Mouse (Mus musculus): ENCODE measurements around the gene Bicc1. TPM values are rescaled to one million over a fixed set of nuclear protein-coding genes. Genes with fewer than 3 reads are reported as not detected.

Bicc1 gene
- polyA plus RNA-seq, 1 experiment: 0.01 TPM

DNA sequence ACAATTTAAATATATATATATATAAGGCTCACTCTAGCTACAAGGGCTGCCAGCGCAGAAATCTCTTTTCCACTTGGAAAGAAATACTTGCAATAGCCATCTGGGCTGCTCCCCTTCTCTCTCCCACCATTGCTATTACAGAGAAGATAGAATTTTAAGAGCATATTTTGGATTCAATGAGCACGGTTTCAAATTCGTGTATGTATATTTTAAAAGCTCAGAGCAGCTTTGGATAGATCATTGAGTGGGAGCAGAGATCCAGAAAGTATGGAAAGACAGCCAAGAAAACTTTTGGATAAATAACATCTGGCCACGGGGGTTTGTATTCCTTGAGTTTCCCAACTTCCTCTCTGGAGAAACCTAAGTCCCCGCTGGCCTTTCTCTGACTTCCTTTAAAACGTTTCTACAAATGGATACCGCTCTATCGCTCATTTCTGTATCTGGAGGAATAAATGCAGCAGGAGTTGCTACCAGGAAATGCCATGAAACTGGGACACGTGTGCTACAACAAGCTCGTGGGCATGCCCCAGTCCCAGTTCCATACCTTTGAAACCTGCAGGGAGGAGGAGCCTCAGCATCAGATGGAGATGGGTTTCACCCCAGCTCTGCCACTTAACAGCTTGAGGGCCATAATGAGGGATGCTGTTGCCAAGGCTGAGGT, 45.1 kb downstream of the Bicc1 start:
- no peak for TF ChIP-seq GATA1 (IDR thresholded peaks at IDR 0.05; ENCODE audit: borderline replicate concordance, low read length)
- TF ChIP-seq FLI1 (IDR thresholded peaks at IDR 0.05; ENCODE audit: low read length): no peak
- H3K4me1 ChIP-seq: no peaks in the 10 kb centered on the region
- peaks cover 19% of the 10 kb centered on the region for H3K9me3 ChIP-seq
- no peaks in the 10 kb centered on the region for H3K27me3 ChIP-seq (replicated peaks)
- H3K4me3 ChIP-seq (replicated peaks): no peak overlapping the region
- H3K36me3 ChIP-seq (replicated peaks; ENCODE audit: low read length): no peaks in the 10 kb centered on the region

DNA sequence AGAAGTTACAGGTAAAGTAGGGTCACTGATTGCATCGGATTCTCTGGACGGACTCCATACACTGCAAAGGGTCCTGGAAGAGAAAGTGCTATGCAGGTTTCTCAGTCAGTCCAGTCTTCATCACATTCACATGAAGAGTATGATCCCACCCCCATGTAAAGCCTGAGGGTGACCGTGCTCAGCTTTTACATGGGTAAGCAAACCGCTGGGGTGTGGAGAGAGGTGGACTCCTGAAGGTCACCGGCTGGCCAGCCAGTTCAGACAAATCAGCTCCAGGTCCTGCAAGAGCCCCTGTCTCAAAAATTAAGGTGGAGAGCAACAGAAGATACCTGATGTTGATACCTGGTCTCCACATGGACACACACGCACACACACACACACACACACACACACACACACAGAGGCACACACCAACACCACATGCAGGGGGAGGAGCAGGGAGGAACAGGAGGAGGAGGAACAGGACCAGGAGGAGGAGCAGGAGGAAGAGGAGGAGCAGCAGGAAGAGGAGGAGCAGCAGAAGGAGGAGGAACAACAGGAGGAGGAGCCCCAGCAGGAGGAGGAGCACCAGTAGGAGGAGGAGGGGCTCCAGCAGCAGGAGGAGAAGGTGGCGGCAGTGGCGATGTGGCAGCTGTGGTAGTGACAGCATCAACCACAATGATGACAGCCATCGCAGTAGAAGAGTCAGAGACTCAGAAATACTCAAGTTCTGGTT, 52.9 kb downstream of the Bicc1 start:
- Histone ChIP-seq H3K27me3 (replicated peaks) (no peaks in the 10 kb centered on the region), H3K4me1 (no peaks in the 10 kb centered on the region), H3K36me3 (replicated peaks; ENCODE audit: low read length) (no peaks in the 10 kb centered on the region), H3K4me3 (replicated peaks) (peak overlapping the region; percentile 50), H3K9me3 (peaks cover 33% of the 10 kb centered on the region)
- TF ChIP-seq GATA1 (IDR thresholded peaks at IDR 0.05; ENCODE audit: borderline replicate concordance, low read length) (no peak), FLI1 (IDR thresholded peaks at IDR 0.05; ENCODE audit: low read length) (no peak)

DNA sequence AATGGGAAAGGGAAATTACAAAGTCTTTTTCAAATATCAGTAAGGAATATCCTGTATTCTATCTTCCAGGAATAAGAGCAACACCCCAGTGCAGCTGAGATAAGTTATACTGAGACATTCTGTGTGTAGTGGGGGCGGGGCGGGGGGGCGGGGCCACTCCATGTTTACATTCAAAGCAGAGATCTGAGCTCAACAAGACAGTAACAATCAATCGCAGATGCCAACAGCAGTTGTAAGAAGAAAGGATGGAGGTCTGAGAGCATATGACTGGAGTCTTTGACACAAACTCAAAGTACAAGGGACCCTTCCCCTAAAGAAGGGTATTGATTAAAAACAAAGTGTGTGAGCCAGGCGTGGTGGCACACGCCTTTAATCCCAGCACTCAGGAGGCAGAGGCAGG, 54.7 kb downstream of the Bicc1 start:
- no peaks in the 10 kb centered on the region for H3K27me3 ChIP-seq (replicated peaks)
- H3K4me1 ChIP-seq: no peaks in the 10 kb centered on the region
- no peaks in the 10 kb centered on the region for H3K36me3 ChIP-seq (replicated peaks; ENCODE audit: low read length)
- no peak overlapping the region for H3K4me3 ChIP-seq (replicated peaks)
- peaks cover 36% of the 10 kb centered on the region for H3K9me3 ChIP-seq
- TF ChIP-seq FLI1 (IDR thresholded peaks at IDR 0.05; ENCODE audit: low read length): no peak
- TF ChIP-seq GATA1 (IDR thresholded peaks at IDR 0.05; ENCODE audit: borderline replicate concordance, low read length): no peak

DNA sequence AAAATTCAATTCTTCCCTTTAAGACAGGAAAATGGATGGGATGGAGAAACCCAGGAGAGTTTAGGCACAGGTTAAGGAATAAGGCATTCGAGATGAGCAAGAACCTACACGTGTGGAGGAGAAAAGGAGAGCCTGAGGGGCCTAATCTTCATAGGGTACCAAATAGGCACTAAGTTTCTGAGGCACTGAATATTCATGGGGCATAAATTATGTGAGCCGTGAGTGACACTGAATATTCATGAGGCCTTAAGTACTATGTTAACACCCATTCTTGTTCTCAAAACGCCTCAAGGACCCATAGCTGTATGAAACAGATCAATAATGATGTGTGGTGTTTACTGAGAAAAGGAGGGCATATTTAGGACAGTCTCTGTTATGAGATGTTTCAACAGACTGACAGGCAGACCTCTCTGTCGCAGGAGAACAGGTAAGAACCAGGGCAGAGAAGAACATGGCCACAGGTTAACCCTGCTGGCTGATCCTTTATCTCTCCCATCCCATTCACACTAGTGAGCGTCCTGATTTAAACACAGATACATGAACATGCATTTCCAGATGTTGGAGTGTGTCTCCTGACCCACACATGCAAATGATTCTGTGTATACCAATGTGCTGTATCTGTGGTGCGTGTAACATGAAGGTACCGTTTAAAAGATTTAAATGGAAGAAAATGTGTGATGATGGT, 58.5 kb downstream of the Bicc1 start:
- Histone ChIP-seq H3K4me3 (replicated peaks) (no peak overlapping the region), H3K4me1 (no peaks in the 10 kb centered on the region), H3K27me3 (replicated peaks) (no peaks in the 10 kb centered on the region), H3K9me3 (peaks cover 17% of the 10 kb centered on the region), H3K36me3 (replicated peaks; ENCODE audit: low read length) (no peaks in the 10 kb centered on the region)
- TF ChIP-seq FLI1 (IDR thresholded peaks at IDR 0.05; ENCODE audit: low read length) (no peak), GATA1 (IDR thresholded peaks at IDR 0.05; ENCODE audit: borderline replicate concordance, low read length) (no peak)

DNA sequence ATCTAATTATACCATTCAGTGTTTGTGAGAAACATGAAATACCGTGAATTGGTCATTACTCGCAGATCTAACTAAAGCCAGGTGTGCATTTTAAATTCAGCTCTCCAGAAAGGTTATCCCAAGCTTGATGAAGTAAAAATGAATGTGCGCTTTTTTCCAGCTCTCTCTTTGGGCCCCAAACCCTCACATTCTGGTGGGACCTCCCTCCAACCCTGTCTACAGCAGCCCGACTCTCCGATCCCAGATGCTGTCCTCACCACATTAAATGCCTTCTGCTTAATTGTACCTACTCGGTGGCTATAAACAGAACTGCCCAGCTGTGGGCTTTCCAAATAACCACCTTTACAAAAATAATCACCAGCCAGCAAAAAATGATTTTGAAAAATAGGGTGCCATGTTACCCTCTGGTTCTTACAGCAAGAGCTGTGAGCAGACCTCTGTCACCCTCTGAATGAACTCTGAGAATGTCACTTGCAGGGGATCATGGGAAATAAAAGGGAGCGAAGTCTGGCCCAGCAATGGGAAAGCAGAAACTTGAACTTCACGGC, 64.7 kb downstream of the Bicc1 start:
- no peaks in the 10 kb centered on the region for H3K27me3 ChIP-seq (replicated peaks)
- no peaks in the 10 kb centered on the region for H3K36me3 ChIP-seq (replicated peaks; ENCODE audit: low read length)
- no peak overlapping the region for H3K4me3 ChIP-seq (replicated peaks)
- TF ChIP-seq FLI1 (IDR thresholded peaks at IDR 0.05; ENCODE audit: low read length) (no peak), GATA1 (IDR thresholded peaks at IDR 0.05; ENCODE audit: borderline replicate concordance, low read length) (no peak)
- 0 out of 2 replicates have a peak, but pooled peaks cover 2% of the 10 kb centered on the region for H3K9me3 ChIP-seq
- no peaks in the 10 kb centered on the region for H3K4me1 ChIP-seq

DNA sequence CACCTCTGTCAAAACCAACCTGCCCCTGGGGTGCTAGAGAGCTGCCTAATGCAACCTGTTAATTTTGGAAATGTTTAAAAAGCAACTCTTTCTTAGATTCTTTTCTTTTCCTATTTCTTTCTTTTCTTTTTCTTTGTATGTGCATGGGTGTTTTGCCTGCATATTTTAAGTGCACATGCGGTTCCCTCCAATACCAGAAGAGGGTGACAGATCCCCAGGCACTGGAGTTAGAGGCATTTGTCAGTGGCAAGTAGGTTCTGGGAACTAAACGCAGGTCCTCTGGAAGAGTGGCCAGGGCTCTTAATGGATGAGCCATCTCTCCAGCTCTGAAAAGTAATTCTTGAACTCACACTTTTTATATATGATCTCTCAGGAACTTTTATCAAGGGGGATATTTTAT, 66.2 kb downstream of the Bicc1 start:
- no peaks in the 10 kb centered on the region for H3K36me3 ChIP-seq (replicated peaks; ENCODE audit: low read length)
- TF ChIP-seq FLI1 (IDR thresholded peaks at IDR 0.05; ENCODE audit: low read length) (no peak), GATA1 (IDR thresholded peaks at IDR 0.05; ENCODE audit: borderline replicate concordance, low read length) (no peak)
- H3K27me3 ChIP-seq (replicated peaks): no peaks in the 10 kb centered on the region

DNA sequence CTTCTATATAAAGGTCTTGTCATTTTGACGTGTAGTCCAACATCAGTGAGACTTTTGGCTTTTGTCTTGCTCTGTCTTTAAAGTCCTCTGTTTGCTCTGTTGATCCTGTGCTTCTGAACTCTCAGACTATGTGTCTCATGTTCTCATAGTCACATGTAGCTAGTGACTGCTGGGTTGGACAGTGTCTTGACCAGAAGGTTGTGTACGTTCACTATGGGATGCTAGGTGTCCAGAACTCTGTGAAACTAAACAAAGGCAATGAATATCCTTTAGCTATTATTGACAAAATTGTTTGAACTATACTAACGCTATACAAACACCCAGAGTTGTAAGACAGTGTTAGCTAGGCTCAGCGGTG, 72.2 kb downstream of the Bicc1 start:
- Histone ChIP-seq H3K27me3 (replicated peaks) (no peaks in the 10 kb centered on the region), H3K4me1 (no peaks in the 10 kb centered on the region), H3K36me3 (replicated peaks; ENCODE audit: low read length) (no peaks in the 10 kb centered on the region), H3K9me3 (peaks cover 8% of the 10 kb centered on the region; the same call in 1 of the 2 replicates), H3K4me3 (replicated peaks) (no peak overlapping the region)
- TF ChIP-seq GATA1 (IDR thresholded peaks at IDR 0.05; ENCODE audit: borderline replicate concordance, low read length) (no peak), FLI1 (IDR thresholded peaks at IDR 0.05; ENCODE audit: low read length) (no peak)

More for the DNA sequence above, 66.2 kb downstream of the Bicc1 start:
- Histone ChIP-seq H3K4me3 (replicated peaks) (no peak overlapping the region), H3K4me1 (no peaks in the 10 kb centered on the region), H3K9me3 (no peaks in the 10 kb centered on the region)

DNA sequence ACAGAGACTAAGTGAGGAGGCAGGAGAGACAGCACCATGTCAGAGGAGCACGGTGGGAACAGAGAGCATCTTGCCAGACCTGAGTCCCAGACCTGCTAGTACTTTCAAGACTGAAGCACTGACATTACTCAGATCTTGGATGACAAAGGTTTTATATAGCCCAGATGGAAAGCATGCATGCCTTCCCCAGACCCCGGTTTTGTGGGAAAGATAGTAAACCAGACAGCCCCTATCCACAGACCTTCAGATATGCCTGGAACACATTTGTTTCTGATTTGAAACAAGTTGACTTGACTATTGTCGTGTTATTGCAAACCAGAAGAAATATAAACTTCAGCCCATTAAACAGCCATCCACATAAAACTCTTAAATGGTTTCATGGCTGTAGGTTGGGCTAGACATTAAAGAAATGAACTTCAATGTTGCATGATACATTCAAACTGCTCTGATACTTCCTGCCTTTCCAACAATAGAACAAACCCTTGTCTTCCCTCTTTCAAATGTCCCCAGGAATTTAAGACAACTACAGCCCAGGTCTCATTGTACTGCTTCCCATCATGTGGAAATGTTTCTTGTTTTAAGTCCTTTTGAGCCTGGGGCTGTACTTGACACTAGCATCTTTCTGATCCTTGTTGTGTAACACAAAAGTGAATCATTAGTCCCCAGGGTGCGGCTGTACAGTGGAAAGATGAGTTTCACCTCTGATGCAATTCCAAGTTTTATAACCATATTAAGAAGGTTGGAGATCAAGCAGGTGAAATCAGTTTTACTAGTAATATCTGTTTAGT, 72.7 kb downstream of the Bicc1 start:
- Histone ChIP-seq H3K4me3 (replicated peaks) (no peak overlapping the region), H3K9me3 (peaks cover 8% of the 10 kb centered on the region; the same call in 1 of the 2 replicates), H3K27me3 (replicated peaks) (no peaks in the 10 kb centered on the region), H3K36me3 (replicated peaks; ENCODE audit: low read length) (no peaks in the 10 kb centered on the region), H3K4me1 (no peaks in the 10 kb centered on the region)
- TF ChIP-seq GATA1 (IDR thresholded peaks at IDR 0.05; ENCODE audit: borderline replicate concordance, low read length) (no peak), FLI1 (IDR thresholded peaks at IDR 0.05; ENCODE audit: low read length) (no peak)

DNA sequence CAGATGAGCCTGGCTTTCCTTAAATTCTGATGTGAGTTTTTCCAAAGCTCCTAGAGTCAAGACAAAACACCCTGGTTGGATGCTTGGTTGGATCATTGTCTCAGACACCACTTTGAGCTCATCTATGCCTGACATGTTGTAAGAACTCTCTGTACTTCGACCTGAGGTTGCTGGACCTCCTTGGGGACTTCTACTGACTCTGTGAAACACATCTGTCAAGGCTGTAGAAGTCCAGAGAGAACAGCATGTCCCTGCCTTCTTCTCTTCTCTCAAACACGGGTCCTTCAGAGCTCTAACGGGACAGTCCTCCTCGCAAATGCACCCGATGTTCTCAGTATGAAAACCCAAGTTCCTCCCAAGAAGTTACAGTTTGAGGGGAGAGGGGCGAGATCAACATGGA, 76.5 kb downstream of the Bicc1 start:
- no peak overlapping the region for H3K4me3 ChIP-seq (replicated peaks)
- no peak for TF ChIP-seq GATA1 (IDR thresholded peaks at IDR 0.05; ENCODE audit: borderline replicate concordance, low read length)
- H3K27me3 ChIP-seq (replicated peaks): no peaks in the 10 kb centered on the region
- H3K9me3 ChIP-seq: peaks cover 19% of the 10 kb centered on the region; the same call in 1 of the 2 replicates
- no peaks in the 10 kb centered on the region for H3K4me1 ChIP-seq
- no peaks in the 10 kb centered on the region for H3K36me3 ChIP-seq (replicated peaks; ENCODE audit: low read length)
